Comparison of ENCODE assay signal across 11 mouse cellular contexts in genomic region chr3:90255784-90256353, GRCm38 (mm10). TPM values are rescaled to one million over a fixed set of nuclear protein-coding genes. Genes with fewer than 3 reads are reported as not detected.
DNase-seq lines count a peak whose midpoint lies in the region; ATAC-seq and TF ChIP-seq lines count a peak whose summit lies in the region.
"Had no signal": no experiment of that assay in that cellular context is flagged by ENCODE, and none has a peak within 500 bp of the region (broad histone marks: within the 10 kb centered on the region; RNA-seq: fewer than 3 reads in every experiment).

No protein-coding gene starts in this region.

- no peaks in the 10 kb centered on the region for H3K9me3 ChIP-seq in heart, embryonic 13.5 days
- H3K9me3 ChIP-seq in heart, embryonic 10.5 days: no peaks in the 10 kb centered on the region
- no peaks in the 10 kb centered on the region for H3K9me3 ChIP-seq in megakaryocyte, embryonic 14.5 days
- no peaks in the 10 kb centered on the region for H3K9me3 ChIP-seq in hindbrain, postnatal 0 days (ENCODE audit: low read length)
- no peaks in the 10 kb centered on the region for H3K9me3 ChIP-seq in neural tube, embryonic 13.5 days

- WGBS in heart, embryonic 13.5 days: 87% methylated on average over 14 of the region's 14 CpGs
- WGBS in heart, embryonic 10.5 days: 91% methylated on average over 14 of the region's 14 CpGs
- WGBS in hindbrain, postnatal 0 days: 90% methylated on average over 14 of the region's 14 CpGs
- 93% methylated on average over 14 of the region's 14 CpGs for WGBS in neural tube, embryonic 13.5 days

- no peak for ATAC-seq in heart, embryonic 13.5 days (ENCODE audit: extremely low read depth, insufficient number of reproducible peaks, low FRiP score, low TSS enrichment)
- no peak for ATAC-seq in megakaryocyte, adult 5-6 weeks (ENCODE audit: poor library complexity, severe bottlenecking)
- ATAC-seq in hindbrain, postnatal 0 days: no peak
- no peak for ATAC-seq in neural tube, embryonic 13.5 days (ENCODE audit: low read depth)

- DNase-seq in heart, embryonic 10.5 days (ENCODE audit: low spot score): no peak
- no peak for DNase-seq in hindbrain, postnatal 0 days (ENCODE audit: low spot score)
- no peak for DNase-seq in left cerebral cortex, adult 9 months (ENCODE audit: low spot score in 2 of 2)
- DNase-seq: heart, adult 18-20 months; kidney, adult 2 months; right cerebral cortex, postnatal 14 days had no signal

- H3K27me3 ChIP-seq in heart, embryonic 13.5 days (replicated peaks): no peaks in the 10 kb centered on the region
- no peaks in the 10 kb centered on the region for H3K27me3 ChIP-seq in heart, embryonic 10.5 days (ENCODE audit: insufficient read depth, poor library complexity, severe bottlenecking)
- no peaks in the 10 kb centered on the region for H3K27me3 ChIP-seq in megakaryocyte, embryonic 14.5 days (replicated peaks)
- no peaks in the 10 kb centered on the region for H3K27me3 ChIP-seq in hindbrain, postnatal 0 days (ENCODE audit: insufficient read depth, low read length)
- no peaks in the 10 kb centered on the region for H3K27me3 ChIP-seq in neural tube, embryonic 13.5 days

- H3K4me3 ChIP-seq in heart, embryonic 13.5 days: peak overlapping the region; percentile 97; the same call in 1 of the 2 replicates
- H3K4me3 ChIP-seq in heart, embryonic 10.5 days: no peak overlapping the region
- H3K4me3 ChIP-seq in megakaryocyte, embryonic 14.5 days (replicated peaks): peak overlapping the region; percentile 56
- no peak overlapping the region for H3K4me3 ChIP-seq in hindbrain, postnatal 0 days (ENCODE audit: low read length)
- H3K4me3 ChIP-seq in neural tube, embryonic 13.5 days: no peak overlapping the region

- TF ChIP-seq CTCF in hindbrain, postnatal 0 days (IDR thresholded peaks at IDR 0.05; ENCODE audit: low read depth): no peak

- peaks cover 19% of the 10 kb centered on the region for H3K4me1 ChIP-seq in heart, embryonic 13.5 days
- peaks cover 13% of the 10 kb centered on the region for H3K4me1 ChIP-seq in heart, embryonic 10.5 days
- peaks cover 40% of the 10 kb centered on the region for H3K4me1 ChIP-seq in megakaryocyte, embryonic 14.5 days
- H3K4me1 ChIP-seq in hindbrain, postnatal 0 days (ENCODE audit: insufficient read depth, low read length): peaks cover 5% of the 10 kb centered on the region
- peaks cover 28% of the 10 kb centered on the region for H3K4me1 ChIP-seq in neural tube, embryonic 13.5 days (replicated peaks)

- H3K4me2 ChIP-seq in heart, embryonic 13.5 days: peak overlapping the region; percentile 89
- peak overlapping the region; percentile 89; the same call in 1 of the 2 replicates for H3K4me2 ChIP-seq in hindbrain, postnatal 0 days (ENCODE audit: low read depth, low read length)
- H3K4me2 ChIP-seq in neural tube, embryonic 13.5 days: peak overlapping the region; percentile 91

- H3K36me3 ChIP-seq in heart, embryonic 13.5 days: peaks cover 53% of the 10 kb centered on the region
- H3K36me3 ChIP-seq in heart, embryonic 10.5 days: peaks cover 62% of the 10 kb centered on the region
- H3K36me3 ChIP-seq in megakaryocyte, embryonic 14.5 days (replicated peaks; ENCODE audit: low read length): peaks cover 62% of the 10 kb centered on the region
- peaks cover 31% of the 10 kb centered on the region for H3K36me3 ChIP-seq in hindbrain, postnatal 0 days (ENCODE audit: insufficient read depth, low read length)
- H3K36me3 ChIP-seq in neural tube, embryonic 13.5 days: peaks cover 49% of the 10 kb centered on the region

- H3K9ac ChIP-seq in heart, embryonic 13.5 days: peak overlapping the region; percentile 97; the same call in 1 of the 2 replicates
- no peak overlapping the region for H3K9ac ChIP-seq in hindbrain, postnatal 0 days (replicated peaks; ENCODE audit: low read length)
- peak overlapping the region; percentile 94 for H3K9ac ChIP-seq in neural tube, embryonic 13.5 days

- no peak overlapping the region for H3K27ac ChIP-seq in heart, embryonic 13.5 days (replicated peaks)
- H3K27ac ChIP-seq in heart, embryonic 10.5 days: no peak overlapping the region
- no peak overlapping the region for H3K27ac ChIP-seq in hindbrain, postnatal 0 days
- no peak overlapping the region for H3K27ac ChIP-seq in neural tube, embryonic 13.5 days (replicated peaks)

RNA-seq across cellular contexts. Expression of gene Crtc2, which starts 1.9 kb away (rescaled TPM):
- polyA plus RNA-seq in heart, embryonic 13.5 days (2015; fragmentation: Nextera tagmentation; extraction: Ambion mirVana): 12.3 and 13.6 TPM in 2 replicates
- 14.4 and 21.6 TPM in 2 replicates for polyA plus RNA-seq in heart, embryonic 10.5 days (2016; fragmentation: Nextera tagmentation; extraction: Ambion mirVana)
- polyA plus RNA-seq in megakaryocyte, embryonic 14.5 days (2012; ENCODE audit: insufficient read depth, low replicate concordance): 53.7 and 79.0 TPM in 2 replicates
- 48.1 and 49.5 TPM in 2 replicates for total RNA-seq in megakaryocyte, adult 5-6 weeks (2015)
- total RNA-seq in megakaryocyte, adult 5-6 weeks (2017): 11.3 and 19.4 TPM in 2 replicates
- total RNA-seq in hindbrain, postnatal 0 days (2014; rRNA removed): 12.7 and 27.0 TPM in 2 replicates
- 15.4 and 17.0 TPM in 2 replicates for polyA plus RNA-seq in hindbrain, postnatal 0 days (2015; fragmentation: Nextera tagmentation; extraction: Ambion mirVana)
- polyA plus RNA-seq in neural tube, embryonic 13.5 days (2015; fragmentation: Nextera tagmentation; extraction: Ambion mirVana): 23.7 and 27.0 TPM in 2 replicates

RNA-seq across cellular contexts. Expression of gene Slc39a1, which starts 7.9 kb away (rescaled TPM):
- 79.0 and 88.2 TPM in 2 replicates for polyA plus RNA-seq in heart, embryonic 13.5 days (2015; fragmentation: Nextera tagmentation; extraction: Ambion mirVana)
- polyA plus RNA-seq in heart, embryonic 10.5 days (2016; fragmentation: Nextera tagmentation; extraction: Ambion mirVana): 51.3 and 79.6 TPM in 2 replicates
- 14.4 and 22.8 TPM in 2 replicates for polyA plus RNA-seq in megakaryocyte, embryonic 14.5 days (2012; ENCODE audit: insufficient read depth, low replicate concordance)
- total RNA-seq in megakaryocyte, adult 5-6 weeks (2015): 20.9 and 23.7 TPM in 2 replicates
- 38.3 and 44.1 TPM in 2 replicates for total RNA-seq in megakaryocyte, adult 5-6 weeks (2017)
- total RNA-seq in hindbrain, postnatal 0 days (2014; rRNA removed): 97.8 and 105 TPM in 2 replicates
- 70.1 and 72.0 TPM in 2 replicates for polyA plus RNA-seq in hindbrain, postnatal 0 days (2015; fragmentation: Nextera tagmentation; extraction: Ambion mirVana)
- polyA plus RNA-seq in neural tube, embryonic 13.5 days (2015; fragmentation: Nextera tagmentation; extraction: Ambion mirVana): 42.4 and 54.8 TPM in 2 replicates

RNA-seq across cellular contexts. Expression of gene Dennd4b, which starts 9.1 kb away (rescaled TPM):
- polyA plus RNA-seq in heart, embryonic 13.5 days (2015; fragmentation: Nextera tagmentation; extraction: Ambion mirVana): 5.5 and 5.7 TPM in 2 replicates
- polyA plus RNA-seq in heart, embryonic 10.5 days (2016; fragmentation: Nextera tagmentation; extraction: Ambion mirVana): 4.6 and 7.0 TPM in 2 replicates
- polyA plus RNA-seq in megakaryocyte, embryonic 14.5 days (2012; ENCODE audit: insufficient read depth, low replicate concordance): 41.0 and 105 TPM in 2 replicates
- 30.8 and 38.1 TPM in 2 replicates for total RNA-seq in megakaryocyte, adult 5-6 weeks (2015)
- 20.0 and 21.2 TPM in 2 replicates for total RNA-seq in megakaryocyte, adult 5-6 weeks (2017)
- total RNA-seq in hindbrain, postnatal 0 days (2014; rRNA removed): 38.8 and 48.4 TPM in 2 replicates
- polyA plus RNA-seq in hindbrain, postnatal 0 days (2015; fragmentation: Nextera tagmentation; extraction: Ambion mirVana): 5.4 and 5.9 TPM in 2 replicates
- polyA plus RNA-seq in neural tube, embryonic 13.5 days (2015; fragmentation: Nextera tagmentation; extraction: Ambion mirVana): 5.9 and 7.4 TPM in 2 replicates

RNA-seq across cellular contexts. Expression of gene Creb3l4, which starts 12.6 kb away (rescaled TPM):
- 2.4 and 3.0 TPM in 2 replicates for polyA plus RNA-seq in heart, embryonic 13.5 days (2015; fragmentation: Nextera tagmentation; extraction: Ambion mirVana)
- polyA plus RNA-seq in heart, embryonic 10.5 days (2016; fragmentation: Nextera tagmentation; extraction: Ambion mirVana): 2.1 and 2.2 TPM in 2 replicates
- polyA plus RNA-seq in megakaryocyte, embryonic 14.5 days (2012; ENCODE audit: insufficient read depth, low replicate concordance): 0.07 TPM in 1 of 2 replicates, not detected in the other
- 0.67 TPM in 1 of 2 replicates, not detected in the other for total RNA-seq in megakaryocyte, adult 5-6 weeks (2015)
- total RNA-seq in megakaryocyte, adult 5-6 weeks (2017): 0.37 TPM in 1 of 2 replicates, not detected in the other
- 0.21 and 0.83 TPM in 2 replicates for total RNA-seq in hindbrain, postnatal 0 days (2014; rRNA removed)
- 1.2 and 1.4 TPM in 2 replicates for polyA plus RNA-seq in hindbrain, postnatal 0 days (2015; fragmentation: Nextera tagmentation; extraction: Ambion mirVana)
- polyA plus RNA-seq in neural tube, embryonic 13.5 days (2015; fragmentation: Nextera tagmentation; extraction: Ambion mirVana): 3.3 and 3.5 TPM in 2 replicates
- total RNA-seq: common myeloid progenitor, adult 5-6 weeks had no signal

RNA-seq across cellular contexts. Expression of gene Jtb, which starts 24.5 kb away (rescaled TPM):
- 72.2 and 78.9 TPM in 2 replicates for polyA plus RNA-seq in heart, embryonic 13.5 days (2015; fragmentation: Nextera tagmentation; extraction: Ambion mirVana)
- polyA plus RNA-seq in heart, embryonic 10.5 days (2016; fragmentation: Nextera tagmentation; extraction: Ambion mirVana): 75.1 and 92.0 TPM in 2 replicates
- 132 and 150 TPM in 2 replicates for polyA plus RNA-seq in megakaryocyte, embryonic 14.5 days (2012; ENCODE audit: insufficient read depth, low replicate concordance)
- total RNA-seq in megakaryocyte, adult 5-6 weeks (2015): 81.2 and 84.5 TPM in 2 replicates
- 32.8 and 37.5 TPM in 2 replicates for total RNA-seq in megakaryocyte, adult 5-6 weeks (2017)
- 52.5 and 75.6 TPM in 2 replicates for total RNA-seq in hindbrain, postnatal 0 days (2014; rRNA removed)
- 115 and 124 TPM in 2 replicates for polyA plus RNA-seq in hindbrain, postnatal 0 days (2015; fragmentation: Nextera tagmentation; extraction: Ambion mirVana)
- polyA plus RNA-seq in neural tube, embryonic 13.5 days (2015; fragmentation: Nextera tagmentation; extraction: Ambion mirVana): 85.9 and 90.3 TPM in 2 replicates

Comparison
In these comparisons a context has a peak if more than half of its experiments do, and no peak if none do; other contexts are left out.
1. H3K4me3 ChIP-seq: peak in heart, embryonic 13.5 days (single experiment) and megakaryocyte, embryonic 14.5 days (single experiment); none in heart, embryonic 10.5 days (single experiment), hindbrain, postnatal 0 days (single experiment) and neural tube, embryonic 13.5 days (single experiment).
2. Peak in every context shown above with its lines, with median percentiles within 50 percentile points of each other: H3K4me2 ChIP-seq.